Mouse (Mus musculus): ENCODE measurements around the gene Lyl1. TPM values are rescaled to one million over a fixed set of nuclear protein-coding genes. Genes with fewer than 3 reads are reported as not detected.

Gene Lyl1
- polyA plus RNA-seq (2015; fragmentation: Nextera tagmentation; extraction: Ambion mirVana), result 8.1 and 8.8 TPM in 2 replicates

GRCm38 (mm10) chr8:84700941-84701911 is at the start of gene Lyl1:
Gene Lyl1 (plus strand): TSS chr8:84701457.
- DNase-seq (ENCODE audit: low spot score), result peak; percentile 58

GRCm38 (mm10) chr8:84653092-84653631 is 48.1 kb upstream of the Lyl1 start:
- no peak for DNase-seq (ENCODE audit: low spot score)

- DNase-seq (ENCODE audit: low spot score), result peak; percentile 45
Observed at GRCm38 (mm10) chr8:84654597-84654996, 46.7 kb upstream of the Lyl1 start.

GRCm38 (mm10) chr8:84655336-84656190 is 45.7 kb upstream of the Lyl1 start:
- peak; percentile 36 for DNase-seq (ENCODE audit: low spot score)

GRCm38 (mm10) chr8:84656191-84656525 is 45.1 kb upstream of the Lyl1 start:
- DNase-seq (ENCODE audit: low spot score), result no peak

- peak; percentile 89 for DNase-seq (ENCODE audit: low spot score)
Observed at GRCm38 (mm10) chr8:84656641-84657126, 44.6 kb upstream of the Lyl1 start.

- no peak for DNase-seq (ENCODE audit: low spot score)
Observed at GRCm38 (mm10) chr8:84657203-84657602, 44.1 kb upstream of the Lyl1 start.

GRCm38 (mm10) chr8:84657680-84658079 is 43.6 kb upstream of the Lyl1 start:
- DNase-seq (ENCODE audit: low spot score), result no peak

- DNase-seq (ENCODE audit: low spot score), result no peak
Observed at GRCm38 (mm10) chr8:84658951-84659350, 42.3 kb upstream of the Lyl1 start.

- peak; percentile 78 for DNase-seq (ENCODE audit: low spot score)
Observed at GRCm38 (mm10) chr8:84659936-84660818, 41.1 kb upstream of the Lyl1 start.

- peak; percentile 43 for DNase-seq (ENCODE audit: low spot score)
Observed at GRCm38 (mm10) chr8:84660819-84661457, 40.3 kb upstream of the Lyl1 start.

- peak; percentile 54 for DNase-seq (ENCODE audit: low spot score)
Observed at GRCm38 (mm10) chr8:84661458-84661871, 39.8 kb upstream of the Lyl1 start.

GRCm38 (mm10) chr8:84661961-84662571 is 39.2 kb upstream of the Lyl1 start:
- peak; percentile 69 for DNase-seq (ENCODE audit: low spot score)

GRCm38 (mm10) chr8:84662581-84663065 is 38.6 kb upstream of the Lyl1 start, which contains the start of gene Ier2:
Gene Ier2 (minus strand): TSS chr8:84662852.
- peak; percentile 90 for DNase-seq (ENCODE audit: low spot score)

- peak; percentile 92 for DNase-seq (ENCODE audit: low spot score)
Observed at GRCm38 (mm10) chr8:84663483-84664327, 37.6 kb upstream of the Lyl1 start.

GRCm38 (mm10) chr8:84664566-84665384 is 36.5 kb upstream of the Lyl1 start:
- DNase-seq (ENCODE audit: low spot score), result peak; percentile 76

GRCm38 (mm10) chr8:84665385-84665893 is 35.8 kb upstream of the Lyl1 start:
- peak; percentile 48 for DNase-seq (ENCODE audit: low spot score)

Data from thymus, postnatal 0 days (tissue).